Mouse (Mus musculus): ENCODE data around the gene Olfr718-ps1. TPM values are rescaled to one million over a fixed set of nuclear protein-coding genes. Genes with fewer than 3 reads are reported as not detected.
"Not testable (repeated sequence)": the region's sequence is repeated elsewhere in the genome, so short reads cannot be mapped to it uniquely, and the experiment has no call there.

Gene Olfr718-ps1
- polyA plus RNA-seq (2015; fragmentation: Nextera tagmentation; extraction: Ambion mirVana), result not detected in 2 replicates

DNA sequence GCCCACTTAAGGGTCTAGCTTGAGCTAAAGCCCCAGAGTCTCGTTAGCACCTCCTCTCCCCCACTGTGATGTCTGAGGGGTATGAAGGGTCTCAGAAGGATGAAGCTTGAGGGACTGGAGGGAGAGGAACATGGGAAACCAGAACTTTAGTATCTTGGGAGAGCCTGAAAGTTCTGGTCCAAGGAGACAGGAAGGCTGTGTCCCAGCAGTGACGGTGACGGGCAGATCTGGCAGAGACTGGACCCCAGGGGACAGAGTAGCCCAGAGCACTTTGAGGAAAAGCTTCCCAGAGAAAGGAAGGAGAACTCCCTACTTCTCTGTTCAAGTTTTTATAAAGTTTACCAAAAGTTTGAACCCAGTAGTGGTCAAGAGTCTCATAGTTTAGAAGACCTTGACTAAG is at the start of gene Olfr718-ps1:
Gene Olfr718-ps1, minus strand, starts transcription at position 101 of the 400 bp plus-strand sequence.
- Histone ChIP-seq H3K4me2 (replicated peaks; ENCODE audit: low read depth, low read length) (no peak within 1 kb of the TSS), H3K9ac (replicated peaks; ENCODE audit: low read length) (no peak within 1 kb of the TSS), H3K9me3 (ENCODE audit: low read length) (peaks cover 9% of the 10 kb centered on the region), H3K27me3 (ENCODE audit: insufficient read depth, low read length) (no peaks in the 10 kb centered on the region), H3K27ac (ENCODE audit: low read length) (no peak within 1 kb of the TSS), H3K36me3 (ENCODE audit: insufficient read depth, low read length) (no peaks in the 10 kb centered on the region), H3K4me3 (ENCODE audit: low read length) (no peak within 1 kb of the TSS), H3K4me1 (ENCODE audit: insufficient read depth, low read length) (no peaks in the 10 kb centered on the region)
- no peak for ATAC-seq (ENCODE audit: low FRiP score, low TSS enrichment)
- WGBS, result 76% methylated on average over 3 of the region's 3 CpGs

- Histone ChIP-seq H3K36me3 (ENCODE audit: insufficient read depth, low read length) (no peaks in the 10 kb centered on the region), H3K9ac (replicated peaks; ENCODE audit: low read length) (no peak overlapping the region), H3K27me3 (ENCODE audit: insufficient read depth, low read length) (no peaks in the 10 kb centered on the region), H3K4me3 (ENCODE audit: low read length) (no peak overlapping the region), H3K4me1 (ENCODE audit: insufficient read depth, low read length) (no peaks in the 10 kb centered on the region), H3K4me2 (replicated peaks; ENCODE audit: low read depth, low read length) (no peak overlapping the region), H3K9me3 (ENCODE audit: low read length) (no peaks in the 10 kb centered on the region), H3K27ac (ENCODE audit: low read length) (no peak overlapping the region)
- ATAC-seq (ENCODE audit: low FRiP score, low TSS enrichment), result no peak
- 83% methylated on average over 4 of the region's 4 CpGs for WGBS
These were observed 49.1 kb upstream of the Olfr718-ps1 start for GRCm38 (mm10) chr5:143196506-143196905.

GRCm38 (mm10) chr5:143195166-143195565 is 47.8 kb upstream of the Olfr718-ps1 start:
- 58% methylated on average over 2 of the region's 2 CpGs for WGBS
- no peaks in the 10 kb centered on the region for H3K36me3 ChIP-seq (ENCODE audit: insufficient read depth, low read length)
- no peak overlapping the region for H3K9ac ChIP-seq (replicated peaks; ENCODE audit: low read length)
- ATAC-seq (ENCODE audit: low FRiP score, low TSS enrichment), result no peak
- no peak overlapping the region for H3K4me3 ChIP-seq (ENCODE audit: low read length)
- no peaks in the 10 kb centered on the region for H3K9me3 ChIP-seq (ENCODE audit: low read length)
- H3K27me3 ChIP-seq (ENCODE audit: insufficient read depth, low read length), result no peaks in the 10 kb centered on the region
- no peaks in the 10 kb centered on the region for H3K4me1 ChIP-seq (ENCODE audit: insufficient read depth, low read length)
- H3K27ac ChIP-seq (ENCODE audit: low read length), result no peak overlapping the region
- no peak overlapping the region for H3K4me2 ChIP-seq (replicated peaks; ENCODE audit: low read depth, low read length)

GRCm38 (mm10) chr5:143194747-143195146 is 47.4 kb upstream of the Olfr718-ps1 start:
- not testable (repeated sequence) for H3K27ac ChIP-seq (ENCODE audit: low read length); ATAC-seq (ENCODE audit: low FRiP score, low TSS enrichment); H3K9me3 ChIP-seq (ENCODE audit: low read length); H3K9ac ChIP-seq (replicated peaks; ENCODE audit: low read length); H3K4me2 ChIP-seq (replicated peaks; ENCODE audit: low read depth, low read length); H3K36me3 ChIP-seq (ENCODE audit: insufficient read depth, low read length); H3K4me1 ChIP-seq (ENCODE audit: insufficient read depth, low read length); H3K4me3 ChIP-seq (ENCODE audit: low read length); H3K27me3 ChIP-seq (ENCODE audit: insufficient read depth, low read length)
- 71% methylated on average over 8 of the region's 8 CpGs for WGBS

- WGBS, result 86% methylated on average over 8 of the region's 8 CpGs
- H3K4me3 ChIP-seq (ENCODE audit: low read length), result no peak overlapping the region
These were observed 45.4 kb upstream of the Olfr718-ps1 start for GRCm38 (mm10) chr5:143192806-143193205.

GRCm38 (mm10) chr5:143188014-143188413 is 40.6 kb upstream of the Olfr718-ps1 start:
- not testable (repeated sequence) for H3K4me3 ChIP-seq (ENCODE audit: low read length); H3K9ac ChIP-seq (replicated peaks; ENCODE audit: low read length); ATAC-seq (ENCODE audit: low FRiP score, low TSS enrichment); H3K36me3 ChIP-seq (ENCODE audit: insufficient read depth, low read length); H3K27me3 ChIP-seq (ENCODE audit: insufficient read depth, low read length); H3K4me2 ChIP-seq (replicated peaks; ENCODE audit: low read depth, low read length); H3K27ac ChIP-seq (ENCODE audit: low read length); H3K4me1 ChIP-seq (ENCODE audit: insufficient read depth, low read length); H3K9me3 ChIP-seq (ENCODE audit: low read length)
- no CpG with 5 or more reads among the region's 1 CpGs for WGBS

More at GRCm38 (mm10) chr5:143192806-143193205, 45.4 kb upstream of the Olfr718-ps1 start:
- Histone ChIP-seq H3K9me3 (ENCODE audit: low read length) (no peaks in the 10 kb centered on the region), H3K36me3 (ENCODE audit: insufficient read depth, low read length) (no peaks in the 10 kb centered on the region), H3K4me1 (ENCODE audit: insufficient read depth, low read length) (no peaks in the 10 kb centered on the region), H3K27me3 (ENCODE audit: insufficient read depth, low read length) (no peaks in the 10 kb centered on the region), H3K4me2 (replicated peaks; ENCODE audit: low read depth, low read length) (no peak overlapping the region), H3K9ac (replicated peaks; ENCODE audit: low read length) (no peak overlapping the region), H3K27ac (ENCODE audit: low read length) (no peak overlapping the region)
- no peak for ATAC-seq (ENCODE audit: low FRiP score, low TSS enrichment)

- peaks cover 28% of the 10 kb centered on the region for H3K36me3 ChIP-seq (ENCODE audit: insufficient read depth, low read length)
- peak; percentile 98 for ATAC-seq (ENCODE audit: low FRiP score, low TSS enrichment)
- H3K27ac ChIP-seq (ENCODE audit: low read length), result peak within 1 kb of the TSS; percentile 86
- under 1% methylated on average over 58 of the region's 58 CpGs for WGBS
- H3K27me3 ChIP-seq (ENCODE audit: insufficient read depth, low read length), result no peaks in the 10 kb centered on the region
- peak within 1 kb of the TSS; percentile 90 for H3K4me3 ChIP-seq (ENCODE audit: low read length)
- H3K4me2 ChIP-seq (replicated peaks; ENCODE audit: low read depth, low read length), result peak within 1 kb of the TSS; percentile 71
- peak within 1 kb of the TSS; percentile 93 for H3K9ac ChIP-seq (replicated peaks; ENCODE audit: low read length)
- H3K4me1 ChIP-seq (ENCODE audit: insufficient read depth, low read length), result peaks cover 10% of the 10 kb centered on the region
- H3K9me3 ChIP-seq (ENCODE audit: low read length), result peaks cover 5% of the 10 kb centered on the region; the same call in 1 of the 2 replicates
These were observed 33.1 kb upstream of the Olfr718-ps1 start, which contains the start of the genes Rbak and Spdye4b for GRCm38 (mm10) chr5:143180255-143181076. Gene Rbak, minus strand, starts transcription at chr5:143180775. Gene Spdye4b, plus strand, starts transcription at chr5:143181017.

DNA sequence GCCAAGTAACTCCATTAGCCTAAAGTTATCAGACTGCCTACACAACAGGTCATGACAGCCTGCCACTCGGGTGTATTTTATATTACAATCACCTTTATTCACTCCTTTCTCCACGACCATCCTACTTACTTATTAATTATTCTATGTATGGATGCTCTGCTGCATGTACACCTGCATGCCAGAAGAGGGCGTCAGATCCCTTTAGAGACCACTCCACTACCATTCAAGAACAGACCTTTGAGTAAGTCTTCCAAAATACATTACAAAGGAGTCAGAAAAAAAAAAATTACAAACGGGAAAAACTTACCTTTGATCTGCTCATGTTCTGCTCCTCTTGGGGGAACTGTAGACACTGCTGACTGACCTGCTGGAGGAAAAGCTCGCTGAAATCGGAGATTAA is 31.8 kb upstream of the Olfr718-ps1 start:
- H3K9ac ChIP-seq (replicated peaks; ENCODE audit: low read length), result 0 out of 2 replicates have a peak overlapping the region, but pooled peaks have one; percentile 93

DNA sequence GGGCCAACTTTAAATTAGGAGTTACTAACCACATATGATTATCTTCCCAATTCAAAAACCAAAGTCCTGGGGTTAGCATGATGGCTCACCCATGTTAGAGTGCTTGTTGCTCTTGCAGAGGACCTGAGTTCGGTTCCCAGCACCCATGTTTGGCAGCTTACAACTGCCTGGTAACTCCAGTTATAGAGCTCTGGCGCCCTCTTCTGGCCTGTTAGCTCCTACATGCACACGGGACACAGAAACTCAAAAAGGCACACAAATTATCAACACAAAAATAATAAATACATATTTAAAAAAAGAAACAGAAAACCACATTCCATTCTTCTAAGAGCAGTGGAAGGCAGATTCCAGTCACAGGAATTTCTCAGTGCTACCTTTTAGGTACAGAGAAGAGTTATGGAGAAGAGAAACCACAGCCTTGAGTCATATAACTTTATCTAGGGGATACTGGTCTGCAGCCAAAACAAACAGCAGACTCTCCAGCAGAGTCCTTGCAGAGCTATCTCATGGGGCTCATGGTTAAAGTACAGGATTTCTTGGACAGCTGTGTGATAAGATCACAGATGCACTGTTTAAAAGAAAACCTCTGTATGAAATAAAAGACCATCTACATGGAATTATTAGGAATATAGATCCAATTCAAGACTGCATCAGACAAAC is 30.3 kb upstream of the Olfr718-ps1 start:
- Histone ChIP-seq H3K4me1 (ENCODE audit: insufficient read depth, low read length) (peaks cover 10% of the 10 kb centered on the region), H3K4me3 (ENCODE audit: low read length) (no peak overlapping the region), H3K9ac (replicated peaks; ENCODE audit: low read length) (no peak overlapping the region), H3K27ac (ENCODE audit: low read length) (no peak overlapping the region), H3K27me3 (ENCODE audit: insufficient read depth, low read length) (no peaks in the 10 kb centered on the region), H3K36me3 (ENCODE audit: insufficient read depth, low read length) (peaks cover 56% of the 10 kb centered on the region), H3K4me2 (replicated peaks; ENCODE audit: low read depth, low read length) (no peak overlapping the region), H3K9me3 (ENCODE audit: low read length) (peaks cover 12% of the 10 kb centered on the region)
- ATAC-seq (ENCODE audit: low FRiP score, low TSS enrichment), result no peak
- WGBS, result 93% methylated on average over 3 of the region's 3 CpGs

More for the DNA sequence above, 31.8 kb upstream of the Olfr718-ps1 start:
- Histone ChIP-seq H3K27me3 (ENCODE audit: insufficient read depth, low read length) (no peaks in the 10 kb centered on the region), H3K4me3 (ENCODE audit: low read length) (no peak overlapping the region; the same call in 1 of the 2 replicates), H3K4me1 (ENCODE audit: insufficient read depth, low read length) (peaks cover 10% of the 10 kb centered on the region), H3K4me2 (replicated peaks; ENCODE audit: low read depth, low read length) (peak overlapping the region; percentile 71), H3K27ac (ENCODE audit: low read length) (no peak overlapping the region), H3K9me3 (ENCODE audit: low read length) (peaks cover 5% of the 10 kb centered on the region; the same call in 1 of the 2 replicates), H3K36me3 (ENCODE audit: insufficient read depth, low read length) (peaks cover 41% of the 10 kb centered on the region)
- WGBS, result 35% methylated on average over 6 of the region's 6 CpGs
- ATAC-seq (ENCODE audit: low FRiP score, low TSS enrichment), result no peak

Measured in kidney, embryonic 16.5 days (tissue).